Mouse (Mus musculus) liver, embryonic 14.5 days (tissue): ENCODE measurements around the gene Inka2.

Source experiments
- CTCF ChIP-seq: IDR thresholded peaks from 2 replicates; pipeline ENCODE4 v1.5.1; 2016; ENCODE audit warnings: antibody characterized with exemption, low read depth, control low read depth
- EP300 ChIP-seq: IDR thresholded peaks from 2 replicates; pipeline ENCODE4 v1.6.1; 2016; ENCODE audit warnings: antibody characterized with exemption, low read depth

GRCm38 (mm10) chr3:105655031-105655585 lies 49.3 kb upstream of the Inka2 start:
- TF ChIP-seq CTCF, result no peak
- TF ChIP-seq EP300, result no peak
